Mouse (Mus musculus) frontal cortex, postnatal 10 days (tissue): ENCODE data around the gene Pwwp2b.

ENCODE experiments used
- DNase-seq, 2 experiments: peaks; one replicate each; pipeline ENCODE4 v3.0.0; 2022; ENCODE audit warnings: low spot score in 2 of 2, mixed read lengths in 1 of 2

Gene Pwwp2b

DNA sequence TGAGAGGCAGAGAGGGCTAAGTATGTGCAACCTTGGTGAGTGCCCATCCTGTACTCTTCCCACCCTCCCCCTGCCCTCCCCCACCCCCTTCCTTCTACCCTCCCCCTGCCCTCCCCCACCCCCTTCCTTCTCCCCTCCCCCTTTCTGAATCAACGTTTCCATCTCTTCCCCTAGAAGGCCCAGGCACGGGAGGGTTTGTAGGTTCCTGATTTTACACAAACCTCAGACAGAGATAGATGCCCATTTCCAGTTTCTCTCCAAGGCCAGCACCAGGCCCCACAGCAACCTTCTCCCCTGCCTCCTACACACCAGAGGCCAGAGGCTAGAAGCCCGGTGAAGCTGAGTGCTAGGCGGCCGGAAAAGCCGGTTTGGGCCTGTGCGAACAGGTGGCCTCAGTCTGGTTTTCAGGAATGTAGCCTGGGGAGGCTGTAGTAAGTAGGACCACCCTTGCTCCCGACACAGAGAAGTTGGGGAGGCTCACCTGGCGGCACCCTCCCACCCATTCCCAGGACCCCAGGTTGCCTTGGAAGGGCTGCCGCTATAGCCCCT, 48.3 kb downstream of the Pwwp2b start:
- no peak for DNase-seq

DNA sequence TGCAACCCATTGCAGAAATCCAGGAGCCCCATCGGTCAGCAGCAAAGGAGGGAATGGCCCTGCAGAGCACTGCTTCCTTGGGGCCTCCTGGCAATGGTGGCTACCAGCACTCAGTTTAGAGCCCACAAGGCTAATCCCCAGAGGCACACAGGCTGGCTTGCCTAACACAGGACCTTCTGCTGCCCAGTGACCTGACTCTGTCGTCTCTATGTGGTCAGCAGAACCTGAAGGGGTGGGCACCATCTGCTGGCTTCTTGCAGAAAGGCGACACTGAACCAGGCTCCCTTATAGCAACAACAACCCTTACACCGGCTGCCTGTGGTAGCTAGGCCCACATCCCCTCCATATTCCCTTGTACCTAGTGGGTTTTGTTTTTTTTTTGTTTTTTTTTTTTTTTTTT, 50.2 kb downstream of the Pwwp2b start:
- no peak for DNase-seq

DNA sequence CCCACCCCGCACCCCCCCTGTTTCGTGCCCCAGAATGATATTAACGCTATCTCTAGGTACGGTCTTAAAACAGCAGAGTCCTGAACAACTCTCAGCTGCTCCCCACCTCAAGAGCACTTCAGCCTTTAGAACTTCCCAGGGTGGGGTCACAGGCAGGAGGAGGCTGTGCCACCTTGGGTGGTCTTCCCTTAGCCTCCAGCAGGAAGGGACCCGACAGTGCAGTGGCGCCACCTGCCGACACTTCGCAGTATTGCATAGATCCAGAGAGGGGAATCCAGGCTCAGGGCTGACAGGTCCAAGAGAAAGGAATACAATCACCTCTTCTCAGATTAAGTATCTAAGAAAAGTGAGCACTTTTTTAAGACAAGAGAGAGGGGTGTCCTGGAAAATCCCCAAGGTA, 51.1 kb downstream of the Pwwp2b start:
- peak; percentile 59 to 86 for DNase-seq

DNA sequence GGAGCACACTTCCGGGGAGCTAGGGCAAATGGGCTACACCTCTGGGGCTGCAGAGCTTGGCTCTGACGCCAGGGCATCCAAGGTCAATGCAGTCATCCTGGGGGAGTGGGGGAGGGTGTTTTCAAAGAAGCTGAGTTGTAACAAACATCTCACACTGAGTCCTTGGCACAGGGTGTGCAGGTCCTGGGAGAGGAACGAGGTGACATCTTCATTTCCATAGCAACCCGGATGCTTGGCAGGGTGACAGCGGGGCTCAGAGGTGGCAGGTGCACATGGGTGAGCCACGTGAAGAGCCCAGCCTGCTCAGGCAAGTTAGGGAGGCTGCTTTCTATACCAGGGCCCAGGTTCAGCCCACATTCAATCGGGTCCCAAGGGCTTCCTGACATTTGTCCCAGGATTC, 52.1 kb downstream of the Pwwp2b start:
- peak; percentile 49 to 71 for DNase-seq

DNA sequence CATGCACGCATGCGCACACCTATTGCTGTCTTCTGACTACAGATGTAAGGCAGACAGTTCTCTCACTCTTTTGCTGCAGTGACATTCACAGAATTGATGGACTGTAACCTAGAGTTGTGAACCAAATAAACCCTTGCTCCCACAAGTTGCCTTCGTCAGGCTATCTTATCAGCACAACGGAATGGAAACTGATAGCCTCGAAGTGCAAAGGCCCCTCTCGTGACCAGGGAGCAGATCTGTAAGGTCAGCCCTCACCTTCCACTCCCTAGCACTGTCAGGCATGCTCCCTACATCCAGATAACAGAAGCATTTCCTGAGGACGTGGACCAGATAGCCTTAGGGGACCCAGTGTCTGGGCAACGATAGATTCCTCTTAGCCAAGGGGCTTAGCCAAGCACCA, 53.2 kb downstream of the Pwwp2b start:
- DNase-seq: no peak

DNA sequence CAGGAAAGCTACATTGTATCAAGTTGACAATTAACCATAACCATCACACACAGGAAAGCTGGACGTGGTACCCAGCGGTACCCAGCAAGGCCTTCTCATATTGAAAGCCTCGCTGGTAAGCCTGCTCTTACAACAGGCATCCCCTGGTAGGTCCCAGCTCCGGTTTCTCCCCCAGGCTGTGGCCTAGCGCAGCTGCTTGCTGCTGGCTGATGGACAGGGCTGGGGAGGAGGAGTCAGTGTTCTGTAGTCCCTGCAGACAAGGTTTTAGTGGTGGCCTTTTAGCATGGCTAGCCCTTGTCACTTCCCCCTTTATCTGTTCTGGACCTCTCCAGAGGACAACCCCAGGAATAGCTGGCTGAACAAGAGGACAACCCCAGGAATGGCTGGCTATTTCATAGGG, 54.0 kb downstream of the Pwwp2b start:
- no peak for DNase-seq

DNA sequence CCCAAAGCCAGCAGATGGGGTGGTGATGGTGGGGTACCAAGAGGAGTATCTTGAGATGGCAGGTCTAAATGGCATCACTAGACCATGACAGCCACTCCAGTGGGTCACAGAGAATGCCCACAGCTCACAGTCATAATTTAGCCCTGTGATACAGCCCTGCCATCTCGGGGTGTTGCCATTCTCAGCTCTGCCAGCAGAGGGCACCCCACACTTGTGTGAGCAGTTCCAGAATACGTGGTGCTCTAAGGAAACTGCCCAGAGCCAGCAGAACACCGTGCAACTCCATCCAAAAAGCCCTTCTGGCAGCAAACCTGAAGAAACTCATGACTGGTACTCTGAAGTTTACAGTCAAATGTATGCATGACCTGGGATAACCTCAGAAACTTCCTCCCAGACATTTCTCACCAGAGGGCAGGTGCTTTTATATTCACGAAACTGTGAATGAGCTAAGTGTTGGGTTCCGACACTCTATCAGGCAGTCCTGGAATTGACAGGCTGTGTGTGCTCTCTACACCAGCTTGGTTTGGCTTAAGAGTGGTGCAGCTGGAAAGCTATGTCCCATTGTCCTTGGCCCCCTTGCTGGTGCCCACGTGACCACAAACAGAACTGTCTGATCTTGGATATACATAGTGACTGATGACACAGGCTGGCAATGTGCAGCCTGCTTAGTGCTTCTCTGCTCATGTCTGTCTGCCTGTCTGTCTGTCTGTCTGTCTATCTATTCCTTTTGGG, 55.2 kb downstream of the Pwwp2b start:
- peak in 1 of 2 experiments; percentile 75 for DNase-seq

DNA sequence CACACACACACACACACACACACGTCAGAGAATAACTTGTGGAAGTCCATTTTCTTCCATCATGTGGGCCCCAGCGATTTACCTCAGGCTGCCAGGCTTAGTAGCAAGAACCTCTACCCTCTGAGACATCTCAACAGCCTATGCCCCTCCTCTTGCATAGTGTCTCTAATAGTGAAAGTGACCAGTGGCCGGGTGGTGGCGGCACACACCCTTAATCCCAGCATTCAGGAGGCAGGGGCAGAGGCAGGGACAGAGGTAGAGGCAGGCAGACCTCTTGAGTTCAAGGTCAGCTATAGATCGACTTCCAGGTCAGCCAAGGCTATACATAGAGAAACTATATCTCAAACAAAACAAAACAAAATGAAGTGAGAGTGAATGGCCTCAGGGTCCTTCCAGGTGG, 56.0 kb downstream of the Pwwp2b start:
- no peak for DNase-seq

DNA sequence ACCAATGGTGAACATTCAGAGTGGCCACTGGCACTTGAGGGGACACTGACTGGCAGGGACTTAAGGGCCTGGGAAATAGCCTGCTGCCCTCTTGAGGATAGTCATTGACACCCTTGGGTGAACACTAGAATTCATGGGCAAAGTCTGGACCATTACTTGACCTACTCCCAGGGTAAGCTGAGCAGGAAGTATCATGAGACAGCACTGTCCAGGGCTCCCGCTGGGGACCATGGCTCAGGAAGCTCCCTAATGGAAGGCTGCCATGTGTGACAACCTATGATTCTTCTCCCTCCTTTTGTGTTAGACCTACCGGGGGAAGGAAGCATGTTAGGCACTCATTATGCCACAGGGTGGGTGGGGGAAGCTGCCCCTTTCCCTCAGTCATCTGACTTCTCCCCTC, 58.8 kb downstream of the Pwwp2b start:
- DNase-seq: no peak

DNA sequence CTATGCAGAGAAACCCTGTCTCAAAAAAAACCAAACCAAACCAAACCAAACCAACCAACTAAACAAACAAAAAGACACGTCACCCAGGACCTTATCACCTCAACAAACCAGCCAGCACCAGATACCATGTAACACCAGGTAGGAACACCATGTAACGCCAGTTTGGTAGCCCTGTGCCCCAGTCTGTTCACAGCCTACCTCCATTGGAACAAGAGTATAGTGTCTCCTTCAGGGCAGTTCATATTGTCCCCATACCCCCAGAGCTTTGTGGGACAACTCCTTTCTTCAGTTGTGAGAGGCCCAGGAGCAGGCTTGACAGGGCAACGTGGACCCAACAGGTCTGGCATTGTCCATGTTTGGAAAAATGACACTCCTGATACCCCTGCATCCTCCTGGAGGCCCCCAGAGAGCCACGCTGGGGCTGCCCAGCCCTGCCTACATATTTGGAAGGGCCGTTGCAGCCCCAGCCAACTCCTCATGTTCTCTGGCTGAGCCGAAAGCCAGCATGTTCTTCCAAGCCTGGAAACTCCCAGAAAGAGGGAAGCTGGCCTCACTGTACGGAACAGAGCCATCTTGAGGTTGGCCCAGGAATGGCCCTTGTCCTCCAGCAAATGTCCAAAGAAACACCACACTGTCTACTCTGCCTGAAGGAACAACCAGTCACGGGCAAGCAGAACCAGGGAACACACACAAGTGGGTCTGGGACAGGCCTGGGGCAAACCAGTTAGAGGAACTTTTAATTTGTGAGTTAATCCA, 60.0 kb downstream of the Pwwp2b start:
- DNase-seq: no peak

DNA sequence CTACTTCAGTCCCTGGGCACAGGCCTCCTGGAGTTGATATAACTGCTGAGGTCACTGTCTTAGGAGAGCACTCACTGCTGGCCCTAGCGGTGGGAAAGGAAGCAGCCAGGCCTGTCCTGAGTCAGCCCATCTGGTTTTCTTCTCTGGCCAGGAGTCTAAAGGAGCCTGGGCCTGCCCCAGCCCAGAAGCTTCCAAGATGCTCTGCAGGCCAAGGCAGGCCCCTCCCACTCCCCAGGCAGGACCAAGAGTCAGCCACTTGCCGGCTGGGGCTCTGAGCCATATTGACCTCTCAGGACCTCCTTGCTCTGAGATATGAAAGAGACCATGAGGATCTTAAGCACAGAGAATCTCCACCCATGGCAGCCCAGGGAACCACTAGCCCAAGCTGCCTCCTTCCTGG, 60.8 kb downstream of the Pwwp2b start:
- DNase-seq: no peak

DNA sequence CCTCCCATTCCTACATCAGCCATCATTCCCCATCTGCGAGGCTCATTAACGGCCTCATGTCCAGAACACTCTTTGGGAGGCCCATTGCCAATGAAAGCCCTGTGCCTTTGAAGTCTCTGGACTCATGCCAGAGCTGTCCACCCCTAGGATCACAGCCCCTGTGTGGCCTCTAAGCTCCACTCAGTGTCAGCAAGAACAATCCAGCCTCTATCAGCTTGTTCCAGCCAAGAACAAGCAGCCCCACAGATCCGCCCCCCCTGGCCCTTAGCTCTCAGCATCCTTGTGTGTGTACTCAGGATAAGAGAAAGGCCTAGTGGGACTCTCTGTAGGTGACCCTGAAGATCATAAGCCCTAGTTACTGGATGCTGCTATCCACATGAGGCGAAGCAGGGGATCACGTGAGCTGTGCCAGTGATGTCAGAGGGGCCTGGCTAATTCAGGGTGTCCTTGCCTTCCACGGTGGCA, 62.2 kb downstream of the Pwwp2b start:
- DNase-seq: peak in 1 of 2 experiments; percentile 39

DNA sequence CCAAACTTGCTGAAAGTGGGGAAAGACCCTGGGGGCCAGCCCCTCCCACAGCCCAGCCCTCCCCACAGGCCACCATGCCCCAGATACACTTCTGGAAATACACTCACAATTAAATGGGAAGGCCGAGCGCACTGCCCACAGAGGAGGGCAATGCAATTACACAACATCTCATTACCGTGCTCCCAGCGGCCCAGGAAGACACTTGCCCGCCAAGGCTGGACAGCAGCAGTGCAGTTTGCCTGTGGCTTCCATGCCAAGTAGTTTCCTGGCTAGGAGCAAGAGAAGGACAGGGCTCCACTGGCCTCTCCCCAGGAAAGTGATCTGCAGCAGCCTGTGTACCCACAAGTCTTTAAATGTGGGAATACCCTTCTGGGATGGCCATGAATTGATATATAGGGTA, 64.4 kb downstream of the Pwwp2b start:
- DNase-seq: no peak

DNA sequence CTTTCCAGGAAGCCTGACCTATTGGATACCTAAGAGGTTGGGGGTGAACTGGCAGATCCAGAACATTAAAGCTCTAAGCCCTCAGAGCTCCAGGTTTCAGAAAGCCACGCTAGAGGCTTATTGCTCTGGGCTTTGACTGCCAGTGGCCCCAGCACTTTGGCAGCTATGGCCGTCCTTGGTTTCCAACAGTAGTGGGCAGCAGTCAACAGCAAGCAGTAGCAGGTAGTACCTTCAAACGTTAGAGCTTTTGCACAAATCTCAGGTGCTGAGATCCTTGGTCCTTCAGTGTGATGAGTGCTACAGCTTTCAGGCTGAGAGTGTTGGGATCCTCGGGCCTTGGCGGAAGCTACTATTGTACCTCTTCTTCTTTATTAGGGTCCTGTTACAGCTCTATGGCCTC, 65.1 kb downstream of the Pwwp2b start:
- DNase-seq: no peak

DNA sequence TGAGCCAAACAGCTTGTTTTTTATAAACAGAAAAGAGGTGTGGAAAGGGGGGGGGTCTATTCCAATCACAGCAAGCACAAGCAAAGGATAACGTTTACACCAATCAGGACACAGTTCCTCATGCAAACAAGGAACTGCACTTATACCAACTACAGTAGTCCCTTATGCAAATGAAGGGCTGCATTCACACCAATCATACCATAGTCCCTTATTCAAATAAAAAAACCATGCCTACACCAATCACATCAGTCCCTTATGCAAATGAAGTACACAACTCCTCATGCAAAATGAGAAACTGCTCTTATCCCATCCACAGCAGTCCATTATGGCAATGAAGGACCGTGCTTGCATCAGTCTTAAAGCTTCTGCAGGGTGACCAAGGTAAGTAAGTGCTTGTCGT, 66.4 kb downstream of the Pwwp2b start:
- DNase-seq: no peak

DNA sequence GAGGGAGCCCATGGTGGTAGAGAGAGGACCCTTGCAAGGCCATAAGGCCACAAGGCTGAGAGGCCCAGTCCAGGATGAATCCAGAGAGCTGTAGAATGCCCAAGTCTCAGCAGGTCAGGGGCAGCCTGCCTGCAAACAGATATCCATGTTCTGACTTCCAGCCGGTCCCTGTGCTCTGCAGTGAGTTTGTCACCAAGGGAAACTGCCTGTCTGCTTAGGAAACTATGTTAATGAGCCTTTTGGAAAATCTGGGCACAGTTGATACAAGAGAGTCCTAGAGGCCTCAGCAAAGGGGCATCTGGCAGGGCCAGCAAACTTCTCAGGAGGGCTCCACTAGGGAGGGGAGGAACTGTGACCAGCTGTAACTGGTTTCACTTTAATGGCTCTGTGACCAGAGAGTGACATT, 70.7 kb downstream of the Pwwp2b start:
- no peak for DNase-seq
